Mouse (Mus musculus) limb, embryonic 13.5 days (tissue): ENCODE measurements around the gene Suclg2. TPM values are rescaled to one million over a fixed set of nuclear protein-coding genes. Genes with fewer than 3 reads are reported as not detected.

ENCODE experiments used
- ATAC-seq: fragments of 200-750 bp; cut with Nextera tagmentation; 2 replicates; pipeline ENCODE4 v1.8.0; 2017; ENCODE audit warnings: low read depth, moderate number of reproducible peaks, moderate TSS enrichment; ENCODE audit not compliant: low FRiP score
- H3K27ac ChIP-seq: fragments of 300-500 bp; sonication (generic); 2 replicates; pipeline ENCODE4 v1.5.1; 2015; ENCODE audit warnings: inconsistent platforms, mild to moderate bottlenecking, moderate library complexity
- H3K27me3 ChIP-seq: fragments of 300-500 bp; sonication (generic); 2 replicates; pipeline ENCODE4 v1.6.1; 2015; ENCODE audit warnings: mild to moderate bottlenecking, inconsistent platforms
- H3K36me3 ChIP-seq: fragments of 300-500 bp; sonication (generic); 2 replicates; pipeline ENCODE4 v1.6.1; 2015; ENCODE audit warnings: inconsistent platforms, mild to moderate bottlenecking, moderate library complexity
- H3K4me1 ChIP-seq: fragments of 300-500 bp; sonication (generic); 2 replicates; pipeline ENCODE4 v1.6.1; 2015; ENCODE audit warnings: inconsistent platforms
- H3K4me2 ChIP-seq: fragments of 300-500 bp; sonication (generic); replicated peaks from 2 replicates; pipeline ENCODE4 v1.6.1; 2015; ENCODE audit warnings: inconsistent platforms, mild to moderate bottlenecking, moderate library complexity
- H3K4me3 ChIP-seq: fragments of 300-500 bp; sonication (generic); 2 replicates; pipeline ENCODE4 v1.5.1; 2015; ENCODE audit warnings: moderate library complexity, mild to moderate bottlenecking, inconsistent platforms
- H3K9ac ChIP-seq: fragments of 300-500 bp; sonication (generic); 2 replicates; pipeline ENCODE4 v1.6.1; 2015; ENCODE audit warnings: mild to moderate bottlenecking, inconsistent platforms
- H3K9me3 ChIP-seq: fragments of 300-500 bp; sonication (generic); 2 replicates; pipeline ENCODE4 v1.6.1; 2016; ENCODE audit warnings: inconsistent platforms
- WGBS: fragments of 180-500 bp; shearing (Covaris S2); methylation state at CpG from one replicate; pipeline ENCODE4 v1.1.7; 2015; 5-methylcytosine and 5-hydroxymethylcytosine counted together
- polyA plus RNA-seq: library from polyadenylated mRNA; unstranded; fragments of >200 nt; fragmentation: Nextera tagmentation; extraction: Ambion mirVana; gene quantifications from 2 replicates; pipeline ENCODE4 v1.2.1, GENCODE M21; 2015

Suclg2 gene
- polyA plus RNA-seq: 47.6 and 48.9 TPM in 2 replicates

- no peaks in the 10 kb centered on the region for H3K27me3 ChIP-seq
- H3K9ac ChIP-seq: peak within 1 kb of the TSS; percentile 91
- H3K36me3 ChIP-seq: no peaks in the 10 kb centered on the region
- peak within 1 kb of the TSS; percentile 81 for H3K27ac ChIP-seq
- H3K4me1 ChIP-seq: peaks cover 10% of the 10 kb centered on the region
- peak; percentile 91 for ATAC-seq
- no peaks in the 10 kb centered on the region for H3K9me3 ChIP-seq
- H3K4me2 ChIP-seq: peak within 1 kb of the TSS; percentile 86
- H3K4me3 ChIP-seq: peak within 1 kb of the TSS; percentile 87
- WGBS: under 1% methylated on average over 62 of the region's 74 CpGs
These were observed at the start of gene Suclg2 for GRCm38 (mm10) chr6:95718031-95718968. Gene Suclg2 (minus strand): TSS chr6:95718800.

DNA sequence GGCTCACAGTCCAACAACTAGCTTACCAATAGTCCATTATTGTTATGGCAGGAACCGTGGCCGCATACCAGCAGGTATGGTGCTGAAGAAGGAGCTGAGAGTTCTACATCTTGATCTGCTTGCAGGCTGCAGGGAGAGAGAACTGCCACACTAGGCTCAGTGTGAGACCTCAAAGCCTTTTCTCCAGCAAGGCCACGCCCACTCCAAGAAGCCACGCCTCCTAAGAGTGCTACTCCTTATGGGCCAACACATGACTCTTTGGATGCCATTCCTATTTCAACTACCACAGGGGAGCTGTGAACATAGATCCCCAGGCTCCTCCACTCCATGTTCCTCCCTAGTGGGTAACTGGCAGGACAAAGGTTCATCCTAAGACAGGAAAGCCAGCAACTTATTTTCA lies 48.0 kb upstream of the Suclg2 start:
- Histone ChIP-seq H3K9ac (no peak overlapping the region), H3K36me3 (no peaks in the 10 kb centered on the region), H3K4me2 (no peak overlapping the region), H3K27ac (no peak overlapping the region), H3K4me1 (no peaks in the 10 kb centered on the region), H3K9me3 (no peaks in the 10 kb centered on the region), H3K4me3 (no peak overlapping the region), H3K27me3 (no peaks in the 10 kb centered on the region)
- ATAC-seq: no peak
- whole genome bisulfite sequencing: 71% methylated on average over 4 of the region's 4 CpGs

DNA sequence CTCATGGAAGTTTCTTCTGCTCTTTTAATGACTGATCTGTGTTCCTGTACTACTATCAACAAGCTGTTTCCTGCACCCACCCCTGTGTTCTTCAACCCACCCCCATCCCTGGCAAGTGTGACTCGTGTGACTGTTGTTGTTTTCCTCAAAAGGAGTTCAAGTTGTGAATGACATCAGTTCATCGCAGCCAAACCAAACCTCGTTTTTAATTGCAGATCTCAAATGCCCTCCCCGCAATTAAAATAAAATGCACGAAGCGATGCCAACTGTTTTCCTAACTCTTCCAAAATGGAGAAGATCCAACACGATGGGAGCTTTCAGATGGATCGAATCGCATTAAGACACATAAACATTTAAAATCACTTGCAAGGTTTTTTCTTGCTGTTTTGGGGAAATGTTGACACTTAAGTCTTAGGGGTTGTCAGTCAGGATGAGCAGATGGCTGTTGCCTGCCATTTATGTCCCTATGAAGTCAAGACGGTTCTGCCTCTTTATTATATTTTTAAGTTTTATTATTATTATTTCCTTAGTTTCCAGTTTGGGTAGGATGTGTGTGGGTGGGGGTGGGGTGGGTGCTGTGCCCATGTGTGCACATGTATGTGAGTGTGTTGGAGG lies 41.1 kb upstream of the Suclg2 start:
- ATAC-seq: no peak
- Histone ChIP-seq H3K9me3 (no peaks in the 10 kb centered on the region), H3K27me3 (no peaks in the 10 kb centered on the region), H3K27ac (no peak overlapping the region), H3K4me2 (no peak overlapping the region), H3K9ac (no peak overlapping the region), H3K4me3 (no peak overlapping the region), H3K36me3 (no peaks in the 10 kb centered on the region), H3K4me1 (no peaks in the 10 kb centered on the region)
- WGBS: 87% methylated on average over 10 of the region's 10 CpGs

DNA sequence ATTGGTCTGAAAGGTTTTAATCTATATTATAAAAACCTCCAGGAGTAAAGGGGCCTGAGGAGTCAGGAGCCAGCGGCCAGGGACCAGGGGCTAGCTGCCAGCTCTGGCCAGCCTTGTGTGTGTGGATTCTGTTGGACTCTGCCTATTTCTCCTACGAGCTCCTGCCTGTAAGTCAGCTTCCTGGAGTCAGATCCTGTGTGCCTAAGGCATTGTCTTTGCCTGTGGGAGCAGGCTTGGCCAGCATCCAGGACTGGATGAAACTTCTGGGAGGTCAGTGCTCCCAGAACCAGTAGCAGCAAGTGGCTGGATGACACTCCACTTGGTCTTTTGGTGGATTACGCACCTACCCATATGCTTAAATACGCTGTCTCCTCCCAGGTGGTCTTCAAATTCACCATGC lies 23.8 kb upstream of the Suclg2 start:
- Histone ChIP-seq H3K9me3 (no peaks in the 10 kb centered on the region), H3K4me3 (no peak overlapping the region), H3K27ac (no peak overlapping the region), H3K36me3 (no peaks in the 10 kb centered on the region), H3K4me2 (no peak overlapping the region), H3K4me1 (no peaks in the 10 kb centered on the region), H3K27me3 (no peaks in the 10 kb centered on the region), H3K9ac (no peak overlapping the region)
- no peak for ATAC-seq
- 81% methylated on average over 4 of the region's 4 CpGs for WGBS

GRCm38 (mm10) chr6:95731570-95732367 lies 13.2 kb upstream of the Suclg2 start:
- ATAC-seq: peak; percentile 51; the same call in 1 of the 2 replicates
- H3K4me2 ChIP-seq: no peak overlapping the region
- H3K9me3 ChIP-seq: 0 out of 2 replicates have a peak, but pooled peaks cover 5% of the 10 kb centered on the region
- no peaks in the 10 kb centered on the region for H3K27me3 ChIP-seq
- no peak overlapping the region for H3K9ac ChIP-seq
- 28% methylated on average over 11 of the region's 11 CpGs for WGBS
- H3K27ac ChIP-seq: no peak overlapping the region
- H3K4me3 ChIP-seq: no peak overlapping the region
- no peaks in the 10 kb centered on the region for H3K36me3 ChIP-seq
- H3K4me1 ChIP-seq: no peaks in the 10 kb centered on the region; the same call in 1 of the 2 replicates

DNA sequence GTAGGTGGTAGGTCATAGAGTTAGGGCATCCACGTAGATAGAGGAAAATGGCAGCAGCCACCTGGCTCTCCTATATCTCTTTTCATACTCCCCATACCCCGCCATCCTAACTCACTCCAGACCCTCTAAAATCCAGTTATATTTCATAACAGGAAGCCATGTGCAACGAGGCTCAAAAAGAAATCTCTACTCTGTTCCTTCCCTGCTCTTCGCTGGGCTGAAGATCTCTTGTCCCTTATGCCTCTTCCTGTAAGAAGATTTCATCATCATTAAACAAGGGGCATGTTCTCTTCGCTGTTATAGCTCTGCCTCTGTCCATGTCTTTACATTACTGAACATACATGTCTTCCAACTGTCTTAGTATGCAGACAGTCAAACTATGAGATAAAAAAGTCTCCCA lies 10.8 kb upstream of the Suclg2 start:
- Histone ChIP-seq H3K4me1 (peaks cover 5% of the 10 kb centered on the region; the same call in 1 of the 2 replicates), H3K4me2 (no peak overlapping the region), H3K27ac (no peak overlapping the region), H3K9ac (no peak overlapping the region), H3K27me3 (no peaks in the 10 kb centered on the region), H3K36me3 (no peaks in the 10 kb centered on the region), H3K4me3 (no peak overlapping the region), H3K9me3 (0 out of 2 replicates have a peak, but pooled peaks cover 5% of the 10 kb centered on the region)
- no peak for ATAC-seq
- WGBS: 78% methylated on average over 5 of the region's 5 CpGs

- no peak overlapping the region for H3K4me2 ChIP-seq
- H3K4me1 ChIP-seq: peaks cover 5% of the 10 kb centered on the region; the same call in 1 of the 2 replicates
- no peaks in the 10 kb centered on the region for H3K27me3 ChIP-seq
- 56% methylated on average over 6 of the region's 6 CpGs for WGBS
- no peak overlapping the region for H3K9ac ChIP-seq
- H3K4me3 ChIP-seq: no peak overlapping the region
- H3K9me3 ChIP-seq: no peaks in the 10 kb centered on the region
- no peaks in the 10 kb centered on the region for H3K36me3 ChIP-seq
- no peak overlapping the region for H3K27ac ChIP-seq
- ATAC-seq: no peak
These were observed 6.7 kb upstream of the Suclg2 start for GRCm38 (mm10) chr6:95725281-95725680.

DNA sequence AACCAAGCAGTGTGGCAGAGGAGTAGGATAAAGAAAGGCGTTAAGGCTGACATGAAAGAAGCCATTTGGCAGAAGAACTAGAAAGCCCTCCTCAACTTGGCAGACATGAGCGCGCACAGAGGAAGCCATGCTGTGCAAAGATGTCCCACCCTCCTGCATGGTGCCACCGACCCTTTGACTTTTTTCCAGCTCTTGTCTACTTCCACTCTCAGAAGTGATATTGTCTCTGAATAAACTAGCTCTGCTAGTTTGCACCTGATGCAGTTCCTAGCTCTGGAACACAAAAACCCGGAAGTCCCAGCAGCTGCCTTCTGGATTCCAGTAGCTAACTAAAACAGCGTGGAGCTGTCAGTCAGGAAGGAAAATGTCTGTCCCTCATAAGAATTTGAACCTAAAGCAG lies 4.8 kb upstream of the Suclg2 start:
- Histone ChIP-seq H3K4me1 (peaks cover 7% of the 10 kb centered on the region; the same call in 1 of the 2 replicates), H3K27ac (no peak overlapping the region), H3K9ac (no peak overlapping the region), H3K9me3 (no peaks in the 10 kb centered on the region), H3K4me3 (no peak overlapping the region), H3K4me2 (no peak overlapping the region), H3K36me3 (no peaks in the 10 kb centered on the region), H3K27me3 (no peaks in the 10 kb centered on the region)
- 85% methylated on average over 6 of the region's 6 CpGs for WGBS
- no peak for ATAC-seq

- H3K27me3 ChIP-seq: no peaks in the 10 kb centered on the region
- 0 out of 2 replicates have a peak, but pooled peaks cover 2% of the 10 kb centered on the region for H3K4me1 ChIP-seq
- H3K4me3 ChIP-seq: no peak overlapping the region
- no peak overlapping the region for H3K9ac ChIP-seq
- no peak overlapping the region for H3K4me2 ChIP-seq
- 77% methylated on average over 3 of the region's 3 CpGs for WGBS
- H3K27ac ChIP-seq: no peak overlapping the region
- H3K9me3 ChIP-seq: no peaks in the 10 kb centered on the region
- no peaks in the 10 kb centered on the region for H3K36me3 ChIP-seq
- ATAC-seq: no peak
These were observed 1.2 kb upstream of the Suclg2 start for GRCm38 (mm10) chr6:95719791-95720190.

GRCm38 (mm10) chr6:95718969-95719333 lies 351 bp upstream of the Suclg2 start:
- Histone ChIP-seq H3K4me3 (peak overlapping the region; percentile 87), H3K9me3 (no peaks in the 10 kb centered on the region), H3K36me3 (no peaks in the 10 kb centered on the region), H3K4me2 (peak overlapping the region; percentile 86), H3K9ac (no peak overlapping the region), H3K27me3 (no peaks in the 10 kb centered on the region), H3K4me1 (peaks cover 4% of the 10 kb centered on the region; the same call in 1 of the 2 replicates), H3K27ac (no peak overlapping the region)
- WGBS: no CpG with 5 or more reads among the region's 1 CpGs
- ATAC-seq: peak; percentile 58

DNA sequence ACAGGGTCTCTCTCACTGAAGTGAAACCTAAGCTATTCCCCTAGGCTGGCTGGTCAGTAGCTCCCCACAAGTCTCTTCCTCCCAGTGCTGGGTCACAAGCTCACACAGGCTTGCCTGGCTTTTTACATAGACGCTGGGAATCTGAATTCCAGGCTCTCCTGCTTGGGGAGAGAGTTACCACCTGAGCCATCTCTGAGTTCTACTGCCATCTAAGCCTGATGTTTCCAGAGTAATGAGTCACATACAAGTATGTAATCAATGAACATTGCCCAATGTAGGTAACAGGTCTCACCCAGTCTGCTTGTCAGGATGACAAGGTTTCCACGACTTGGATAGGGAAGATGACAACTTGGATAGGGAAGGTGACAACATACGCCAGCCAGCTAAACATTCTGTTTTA lies 1.5 kb downstream of the Suclg2 start:
- Histone ChIP-seq H3K27ac (no peak overlapping the region), H3K4me2 (no peak overlapping the region), H3K9ac (no peak overlapping the region), H3K4me1 (peaks cover 16% of the 10 kb centered on the region), H3K9me3 (no peaks in the 10 kb centered on the region), H3K27me3 (no peaks in the 10 kb centered on the region), H3K36me3 (no peaks in the 10 kb centered on the region), H3K4me3 (no peak overlapping the region)
- ATAC-seq: no peak
- WGBS: 72% methylated on average over 3 of the region's 3 CpGs

- Histone ChIP-seq H3K36me3 (no peaks in the 10 kb centered on the region), H3K27ac (no peak overlapping the region), H3K4me2 (no peak overlapping the region), H3K4me1 (peaks cover 21% of the 10 kb centered on the region), H3K4me3 (no peak overlapping the region), H3K9ac (no peak overlapping the region), H3K9me3 (no peaks in the 10 kb centered on the region), H3K27me3 (no peaks in the 10 kb centered on the region)
- no peak for ATAC-seq
- WGBS: 95% methylated on average over 5 of the region's 5 CpGs
These were observed 2.1 kb downstream of the Suclg2 start for GRCm38 (mm10) chr6:95716476-95716875.
